Mouse (Mus musculus): ENCODE data around the gene Gast.

GRCm38 (mm10) chr11:100332766-100333515 is 1.3 kb upstream of the Gast start:
- TF ChIP-seq CTCF (IDR thresholded peaks at IDR 0.05; ENCODE audit: control insufficient read depth, insufficient read depth, insufficient replicate concordance, low read depth, low read length): no peak
- no peak for TF ChIP-seq POLR2A (IDR thresholded peaks at IDR 0.05; ENCODE audit: control insufficient read depth, low read depth, low read length)

Data from testis, adult 2 months (tissue).